Mouse (Mus musculus): ENCODE data around the gene Cast. TPM values are rescaled to one million over a fixed set of nuclear protein-coding genes. Genes with fewer than 3 reads are reported as not detected.
A peak's percentile ranks its signal among the peaks of the same experiment; 100 is the strongest.

Cast gene
- 28.0 and 35.4 TPM in 2 replicates for polyA plus RNA-seq (2014; fragmentation: Nextera tagmentation; extraction: Ambion mirVana)

- peak within 1 kb of the TSS; percentile 80 for H3K4me2 ChIP-seq
- peak; percentile 78 for DNase-seq
- H3K36me3 ChIP-seq (ENCODE audit: insufficient read depth) = no peaks in the 10 kb centered on the region
- ATAC-seq (ENCODE audit: insufficient read depth) = peak; percentile 95
- H3K27me3 ChIP-seq (ENCODE audit: insufficient read depth, low read length) = no peaks in the 10 kb centered on the region
- H3K27ac ChIP-seq (ENCODE audit: low read depth) = peak within 1 kb of the TSS; percentile 87
- H3K9ac ChIP-seq = peak within 1 kb of the TSS; percentile 76
- no peaks in the 10 kb centered on the region for H3K9me3 ChIP-seq (ENCODE audit: low read depth, low read length)
- WGBS = 2% methylated on average over 36 of the region's 36 CpGs
- peak within 1 kb of the TSS; percentile 72 for H3K4me3 ChIP-seq (ENCODE audit: low read depth, low read length)
- TF ChIP-seq CTCF (IDR thresholded peaks at IDR 0.05; ENCODE audit: low read depth) = no peak
- no peaks in the 10 kb centered on the region; the same call in 1 of the 2 replicates for H3K4me1 ChIP-seq (ENCODE audit: insufficient read depth)
Observed at GRCm38 (mm10) chr13:74808152-74808929, at the start of gene Cast. Gene Cast (minus strand): TSS chr13:74808810.

GRCm38 (mm10) chr13:74854338-74855047, 45.9 kb upstream of the Cast start:
- H3K4me1 ChIP-seq (ENCODE audit: insufficient read depth) = no peaks in the 10 kb centered on the region
- H3K4me2 ChIP-seq = no peak overlapping the region
- H3K4me3 ChIP-seq (ENCODE audit: low read depth, low read length) = no peak overlapping the region
- ATAC-seq (ENCODE audit: insufficient read depth) = peak; percentile 87
- 8% methylated on average over 3 of the region's 3 CpGs for WGBS
- H3K27ac ChIP-seq (ENCODE audit: low read depth) = no peak overlapping the region
- peak; percentile 68 for TF ChIP-seq CTCF (IDR thresholded peaks at IDR 0.05; ENCODE audit: low read depth)
- no peak overlapping the region for H3K9ac ChIP-seq
- no peaks in the 10 kb centered on the region for H3K36me3 ChIP-seq (ENCODE audit: insufficient read depth)
- H3K27me3 ChIP-seq (ENCODE audit: insufficient read depth, low read length) = no peaks in the 10 kb centered on the region
- H3K9me3 ChIP-seq (ENCODE audit: low read depth, low read length) = no peaks in the 10 kb centered on the region
- peak; percentile 87 for DNase-seq

DNA sequence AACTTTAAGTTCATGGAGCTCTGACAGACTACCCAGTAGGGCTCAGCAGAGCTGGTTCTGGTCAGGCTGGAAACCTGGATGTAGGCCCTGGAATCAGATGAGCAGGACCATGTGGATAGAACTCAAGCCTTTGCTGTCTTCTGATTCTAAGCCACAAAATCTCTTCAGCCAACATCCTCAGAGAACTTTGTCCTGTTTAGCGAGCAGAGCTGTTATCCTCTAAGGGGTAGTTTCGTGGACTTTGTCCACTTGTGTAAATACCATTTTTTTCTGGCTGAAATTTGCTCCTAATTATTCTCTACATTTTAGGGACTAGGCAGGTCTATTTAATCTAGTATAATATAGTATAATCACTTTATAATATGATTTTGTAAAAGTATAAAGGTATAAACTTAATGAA, 42.2 kb upstream of the Cast start:
- H3K9ac ChIP-seq = no peak overlapping the region
- no peak for TF ChIP-seq CTCF (IDR thresholded peaks at IDR 0.05; ENCODE audit: low read depth)
- no peak overlapping the region for H3K4me3 ChIP-seq (ENCODE audit: low read depth, low read length)
- H3K27me3 ChIP-seq (ENCODE audit: insufficient read depth, low read length) = no peaks in the 10 kb centered on the region
- H3K36me3 ChIP-seq (ENCODE audit: insufficient read depth) = no peaks in the 10 kb centered on the region
- no peaks in the 10 kb centered on the region for H3K9me3 ChIP-seq (ENCODE audit: low read depth, low read length)
- H3K4me1 ChIP-seq (ENCODE audit: insufficient read depth) = no peaks in the 10 kb centered on the region
- DNase-seq (no peak), ATAC-seq (ENCODE audit: insufficient read depth) (no peak)
- no peak overlapping the region for H3K4me2 ChIP-seq
- H3K27ac ChIP-seq (ENCODE audit: low read depth) = no peak overlapping the region
- 73% methylated on average over 2 of the region's 2 CpGs for WGBS

GRCm38 (mm10) chr13:74845886-74846285, 37.3 kb upstream of the Cast start:
- H3K27ac ChIP-seq (ENCODE audit: low read depth) = no peak overlapping the region

DNA sequence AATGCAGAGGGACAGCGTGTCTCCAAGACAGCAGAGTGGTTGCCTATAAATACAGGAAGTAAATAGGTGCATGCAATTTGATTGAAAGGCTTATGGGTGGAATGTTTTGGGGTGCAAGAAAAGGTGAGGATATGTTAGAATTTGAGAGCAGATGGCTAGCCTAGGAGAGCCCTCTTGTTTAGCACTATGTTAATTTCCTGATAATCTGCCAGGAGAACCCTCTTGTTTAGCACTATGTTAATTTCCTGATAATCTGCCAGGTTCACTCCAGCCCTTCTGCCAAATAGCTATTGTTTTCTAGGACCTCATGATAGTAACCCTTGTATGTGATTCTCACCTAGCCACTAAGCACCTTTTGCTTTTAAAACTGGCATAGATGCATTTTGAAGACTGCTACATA, 25.9 kb upstream of the Cast start:
- Histone ChIP-seq H3K27ac (ENCODE audit: low read depth) (no peak overlapping the region), H3K9ac (no peak overlapping the region), H3K27me3 (ENCODE audit: insufficient read depth, low read length) (no peaks in the 10 kb centered on the region), H3K36me3 (ENCODE audit: insufficient read depth) (no peaks in the 10 kb centered on the region), H3K4me2 (no peak overlapping the region), H3K4me1 (ENCODE audit: insufficient read depth) (no peaks in the 10 kb centered on the region), H3K4me3 (ENCODE audit: low read depth, low read length) (no peak overlapping the region), H3K9me3 (ENCODE audit: low read depth, low read length) (no peaks in the 10 kb centered on the region)
- DNase-seq = no peak
- ATAC-seq (ENCODE audit: insufficient read depth) = no peak
- TF ChIP-seq CTCF (IDR thresholded peaks at IDR 0.05; ENCODE audit: low read depth) = no peak
- WGBS = 90% methylated on average over 1 of the region's 1 CpGs

More at GRCm38 (mm10) chr13:74845886-74846285, 37.3 kb upstream of the Cast start:
- no peak overlapping the region for H3K4me2 ChIP-seq
- no peaks in the 10 kb centered on the region for H3K4me1 ChIP-seq (ENCODE audit: insufficient read depth)
- DNase-seq (no peak), ATAC-seq (ENCODE audit: insufficient read depth) (no peak)
- TF ChIP-seq CTCF (IDR thresholded peaks at IDR 0.05; ENCODE audit: low read depth) = no peak
- no peak overlapping the region for H3K4me3 ChIP-seq (ENCODE audit: low read depth, low read length)
- H3K9me3 ChIP-seq (ENCODE audit: low read depth, low read length) = no peaks in the 10 kb centered on the region
- 70% methylated on average over 1 of the region's 1 CpGs for WGBS
- no peaks in the 10 kb centered on the region for H3K36me3 ChIP-seq (ENCODE audit: insufficient read depth)
- no peak overlapping the region for H3K9ac ChIP-seq
- H3K27me3 ChIP-seq (ENCODE audit: insufficient read depth, low read length) = no peaks in the 10 kb centered on the region

DNA sequence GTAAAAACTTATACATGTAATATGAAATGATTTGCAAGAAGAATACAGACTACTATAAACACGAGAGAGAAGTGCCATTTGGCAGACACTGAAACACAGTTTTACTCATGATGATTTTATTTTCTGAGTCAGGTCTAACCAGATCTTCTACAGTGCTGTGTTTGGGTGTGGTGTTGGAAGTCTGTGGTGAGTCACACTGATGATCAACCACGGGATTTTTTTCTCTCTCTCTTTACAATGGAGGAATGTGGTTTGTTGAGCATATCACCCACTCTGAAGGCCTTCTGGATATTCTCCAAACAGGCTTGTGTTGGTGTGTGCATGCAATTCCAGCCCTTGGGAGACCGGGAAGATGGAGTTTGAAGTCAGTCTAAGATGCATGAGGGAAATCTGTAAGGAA, 13.5 kb upstream of the Cast start:
- H3K27ac ChIP-seq (ENCODE audit: low read depth) = no peak overlapping the region
- no peaks in the 10 kb centered on the region for H3K36me3 ChIP-seq (ENCODE audit: insufficient read depth)
- no peaks in the 10 kb centered on the region for H3K4me1 ChIP-seq (ENCODE audit: insufficient read depth)
- TF ChIP-seq CTCF (IDR thresholded peaks at IDR 0.05; ENCODE audit: low read depth) = no peak
- no peaks in the 10 kb centered on the region for H3K27me3 ChIP-seq (ENCODE audit: insufficient read depth, low read length)
- no peaks in the 10 kb centered on the region for H3K9me3 ChIP-seq (ENCODE audit: low read depth, low read length)
- 73% methylated on average over 3 of the region's 3 CpGs for WGBS
- no peak overlapping the region for H3K4me3 ChIP-seq (ENCODE audit: low read depth, low read length)
- no peak overlapping the region for H3K9ac ChIP-seq
- no peak for ATAC-seq (ENCODE audit: insufficient read depth)
- no peak overlapping the region for H3K4me2 ChIP-seq
- no peak for DNase-seq

- no peaks in the 10 kb centered on the region for H3K9me3 ChIP-seq (ENCODE audit: low read depth, low read length)
- H3K4me1 ChIP-seq (ENCODE audit: insufficient read depth) = no peaks in the 10 kb centered on the region
- DNase-seq (no peak), ATAC-seq (ENCODE audit: insufficient read depth) (no peak)
- 87% methylated on average over 1 of the region's 1 CpGs for WGBS
- no peaks in the 10 kb centered on the region for H3K36me3 ChIP-seq (ENCODE audit: insufficient read depth)
- H3K9ac ChIP-seq = no peak overlapping the region
- no peak overlapping the region for H3K4me3 ChIP-seq (ENCODE audit: low read depth, low read length)
- TF ChIP-seq CTCF (IDR thresholded peaks at IDR 0.05; ENCODE audit: low read depth) = no peak
- H3K27me3 ChIP-seq (ENCODE audit: insufficient read depth, low read length) = no peaks in the 10 kb centered on the region
- no peak overlapping the region for H3K27ac ChIP-seq (ENCODE audit: low read depth)
- H3K4me2 ChIP-seq = no peak overlapping the region
Observed at GRCm38 (mm10) chr13:74815753-74816152, 7.1 kb upstream of the Cast start.

Measured in lung, embryonic 14.5 days (tissue).